Mouse (Mus musculus) embryonic facial prominence, embryonic 11.5 days (tissue): ENCODE data around the gene Mphosph9. TPM values are rescaled to one million over a fixed set of nuclear protein-coding genes. Genes with fewer than 3 reads are reported as not detected.

Source experiments
- ATAC-seq: fragments of 200-750 bp; cut with Nextera tagmentation; replicated peaks from 2 replicates; pipeline ENCODE4 v1.8.0; 2017; ENCODE audit warnings: low read depth; ENCODE audit not compliant: insufficient number of reproducible peaks, low FRiP score, low TSS enrichment
- DNase-seq: peaks from one replicate; pipeline ENCODE4 v3.0.0-alpha.2; 2015; ENCODE audit warnings: low spot score
- H3K27ac ChIP-seq: fragments of 300-500 bp; sonication (generic); replicated peaks from 2 replicates; pipeline ENCODE4 v1.5.1; 2014; ENCODE audit warnings: mild to moderate bottlenecking, low read depth, low read length, control low read depth
- H3K27me3 ChIP-seq: fragments of 300-500 bp; sonication (generic); 2 replicates; pipeline ENCODE4 v1.6.1; 2014; ENCODE audit warnings: mild to moderate bottlenecking, low read length, moderate library complexity, mixed read lengths; ENCODE audit not compliant: control insufficient read depth, insufficient read depth
- H3K36me3 ChIP-seq: fragments of 300-500 bp; sonication (generic); replicated peaks from 2 replicates; pipeline ENCODE4 v1.6.1; 2014; ENCODE audit warnings: low read depth, mild to moderate bottlenecking, low read length, moderate library complexity, mixed read lengths; ENCODE audit not compliant: control insufficient read depth, insufficient read depth
- H3K4me1 ChIP-seq: fragments of 300-500 bp; sonication (generic); 2 replicates; pipeline ENCODE4 v1.6.1; 2014; ENCODE audit warnings: low read length, mixed read lengths; ENCODE audit not compliant: control insufficient read depth, insufficient read depth
- H3K4me2 ChIP-seq: fragments of 300-500 bp; sonication (generic); 2 replicates; pipeline ENCODE4 v1.6.1; 2014; ENCODE audit warnings: low read depth, mild to moderate bottlenecking, control low read depth, low read length, moderate library complexity
- H3K4me3 ChIP-seq: fragments of 300-500 bp; sonication (generic); 2 replicates; pipeline ENCODE4 v1.5.1; 2014; ENCODE audit warnings: low read depth, low read length, control low read depth
- H3K9ac ChIP-seq: fragments of 300-500 bp; sonication (generic); replicated peaks from 2 replicates; pipeline ENCODE4 v1.6.1; 2014; ENCODE audit warnings: mild to moderate bottlenecking, control low read depth, low read length
- H3K9me3 ChIP-seq: fragments of 300-500 bp; sonication (generic); replicated peaks from 2 replicates; pipeline ENCODE4 v1.6.1; 2016; ENCODE audit warnings: mild to moderate bottlenecking, low read length, inconsistent platforms, mixed read lengths; ENCODE audit not compliant: control insufficient read depth
- WGBS: fragments of 180-500 bp; shearing (Covaris S2); extraction: QIAGEN DNeasy Blood & Tissue Kit; methylation state at CpG from one replicate; pipeline ENCODE4 v1.1.7; 2014; 5-methylcytosine and 5-hydroxymethylcytosine counted together
- polyA plus RNA-seq: library from polyadenylated mRNA; unstranded; fragments of >200 nt; fragmentation: Nextera tagmentation; extraction: Ambion mirVana; gene quantifications from 2 replicates; pipeline ENCODE4 v1.2.1, GENCODE M21; 2014

Mphosph9 gene
- polyA plus RNA-seq, 1 experiment from 2014 or later: 17.4 TPM

DNA sequence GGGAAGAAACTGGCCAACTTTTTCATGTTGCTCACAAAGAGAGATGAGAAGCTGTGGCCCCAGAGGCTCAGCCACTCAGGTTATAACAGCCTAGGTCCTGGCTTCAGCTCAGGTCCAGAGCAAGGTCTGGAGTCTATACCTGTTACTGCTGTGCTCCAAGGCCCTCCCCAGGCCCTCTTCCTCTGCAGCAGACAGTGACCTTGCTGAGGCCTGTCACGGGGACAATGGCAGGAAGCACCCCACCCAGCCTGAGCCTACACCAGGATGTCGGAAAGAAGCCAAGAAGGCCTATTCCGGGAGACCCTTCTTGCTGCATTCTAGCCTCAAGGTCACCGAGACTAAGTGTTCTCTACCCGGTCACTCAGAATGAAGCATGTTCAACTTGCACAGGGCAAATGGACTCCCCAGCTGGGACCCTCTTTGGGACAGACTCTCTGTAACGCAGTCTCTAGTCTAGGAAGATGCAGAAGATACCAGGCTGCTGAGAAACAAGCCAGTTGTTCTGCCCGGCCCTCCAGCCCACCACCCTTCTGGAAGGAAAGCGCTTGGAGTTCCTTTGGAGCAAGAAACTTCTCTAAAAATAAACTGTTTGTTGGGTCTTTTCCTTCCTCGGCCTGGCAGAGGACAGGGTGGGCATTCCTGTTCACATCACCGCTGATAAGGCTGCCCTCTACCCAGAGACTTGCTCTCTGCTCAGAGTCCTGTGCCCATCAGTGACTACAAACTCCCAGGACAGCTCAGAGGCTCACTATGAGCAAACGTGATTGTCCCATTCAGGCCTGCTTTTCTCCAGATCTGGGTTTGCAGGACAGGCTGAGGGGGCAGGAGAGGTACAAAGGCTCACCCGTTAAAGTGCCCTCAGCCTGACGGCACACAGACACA is 113.9 kb downstream of the Mphosph9 start:
- ATAC-seq: no peak

GRCm38 (mm10) chr5:124211669-124212068 is 116.1 kb downstream of the Mphosph9 start:
- Histone ChIP-seq H3K9ac (no peak overlapping the region), H3K27ac (no peak overlapping the region), H3K4me3 (no peak overlapping the region), H3K36me3 (no peaks in the 10 kb centered on the region), H3K9me3 (no peaks in the 10 kb centered on the region), H3K4me1 (peaks cover 2% of the 10 kb centered on the region; the same call in 1 of the 2 replicates), H3K27me3 (no peaks in the 10 kb centered on the region), H3K4me2 (no peak overlapping the region)
- DNase-seq (no peak), ATAC-seq (no peak)
- WGBS: 90% methylated on average over 2 of the region's 2 CpGs

More for the DNA sequence above, 113.9 kb downstream of the Mphosph9 start:
- Histone ChIP-seq H3K4me1 (no peaks in the 10 kb centered on the region), H3K36me3 (no peaks in the 10 kb centered on the region), H3K4me3 (no peak overlapping the region), H3K4me2 (no peak overlapping the region), H3K9me3 (no peaks in the 10 kb centered on the region), H3K27me3 (no peaks in the 10 kb centered on the region), H3K27ac (peak overlapping the region; percentile 28; the same call in 1 of the 2 replicates), H3K9ac (no peak overlapping the region)
- WGBS: 79% methylated on average over 13 of the region's 13 CpGs
- DNase-seq: no peak

DNA sequence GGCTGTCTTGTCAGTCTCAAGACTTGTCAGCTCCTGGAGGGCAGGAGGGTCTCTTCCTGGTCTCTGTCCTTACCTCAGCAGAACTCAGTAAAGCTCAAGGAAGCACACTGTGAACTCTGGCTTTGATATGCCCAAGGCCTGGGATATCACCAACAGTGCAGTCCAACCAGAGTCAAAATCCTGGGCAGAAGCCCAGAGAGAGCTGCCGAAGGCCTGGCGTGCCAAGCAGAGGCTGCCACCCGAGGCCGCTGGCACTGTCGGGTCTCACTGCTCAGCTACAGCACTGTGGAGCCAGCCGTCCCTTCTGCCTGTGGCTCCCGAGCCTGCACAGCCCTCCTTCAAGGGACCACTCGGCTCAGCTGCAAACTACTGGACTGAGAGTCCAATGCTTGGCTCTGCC is 116.5 kb downstream of the Mphosph9 start:
- no peak for ATAC-seq
- no peaks in the 10 kb centered on the region for H3K9me3 ChIP-seq
- no peak overlapping the region for H3K9ac ChIP-seq
- no peaks in the 10 kb centered on the region for H3K36me3 ChIP-seq
- H3K4me2 ChIP-seq: no peak overlapping the region
- DNase-seq: no peak
- H3K4me1 ChIP-seq: peaks cover 5% of the 10 kb centered on the region
- H3K27ac ChIP-seq: no peak overlapping the region
- no peaks in the 10 kb centered on the region for H3K27me3 ChIP-seq
- 86% methylated on average over 8 of the region's 8 CpGs for WGBS
- H3K4me3 ChIP-seq: no peak overlapping the region

DNA sequence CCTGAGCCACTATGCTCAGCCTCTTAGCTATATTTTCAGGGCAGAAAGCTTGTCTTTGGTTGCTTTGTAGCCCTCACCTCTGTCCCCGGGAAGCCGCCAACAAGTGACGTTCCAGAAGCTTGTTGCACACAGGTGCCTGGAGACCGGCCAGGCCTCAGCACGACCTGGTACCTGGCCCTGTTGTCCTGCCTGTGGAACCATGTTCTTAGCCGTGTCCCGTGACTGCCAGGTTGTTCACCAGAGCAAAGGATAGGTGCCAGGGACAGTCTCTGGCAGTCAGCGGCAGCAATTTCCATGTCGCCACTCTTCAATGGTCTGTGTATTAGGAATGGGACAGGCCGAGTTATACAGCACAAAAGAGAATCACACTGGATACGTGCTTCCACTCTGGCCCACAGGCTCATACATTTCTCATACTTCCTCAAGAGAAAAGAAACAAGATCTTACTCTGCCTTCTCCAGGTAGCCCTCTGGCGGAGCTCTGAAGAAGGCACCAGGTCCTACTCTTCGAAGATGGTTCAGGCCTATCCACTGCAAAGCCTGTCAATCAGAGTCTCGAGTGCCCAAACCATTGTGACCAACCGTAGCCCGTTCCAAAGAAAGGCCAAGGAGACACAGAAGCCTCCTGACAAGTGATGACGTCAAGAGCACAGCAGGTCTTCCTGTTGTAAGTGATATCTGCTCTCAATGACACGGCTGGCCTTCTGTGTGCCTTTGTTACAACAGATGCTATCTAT is 117.3 kb downstream of the Mphosph9 start:
- Histone ChIP-seq H3K9ac (no peak overlapping the region), H3K9me3 (no peaks in the 10 kb centered on the region), H3K4me2 (no peak overlapping the region), H3K36me3 (no peaks in the 10 kb centered on the region), H3K4me3 (no peak overlapping the region), H3K27me3 (no peaks in the 10 kb centered on the region), H3K27ac (no peak overlapping the region), H3K4me1 (peaks cover 9% of the 10 kb centered on the region)
- DNase-seq: no peak
- ATAC-seq: no peak
- WGBS: 69% methylated on average over 18 of the region's 18 CpGs

- ATAC-seq (no peak), DNase-seq (no peak)
- Histone ChIP-seq H3K27me3 (no peaks in the 10 kb centered on the region), H3K27ac (no peak overlapping the region), H3K4me1 (peaks cover 9% of the 10 kb centered on the region), H3K4me3 (no peak overlapping the region), H3K4me2 (no peak overlapping the region), H3K36me3 (no peaks in the 10 kb centered on the region), H3K9me3 (no peaks in the 10 kb centered on the region), H3K9ac (no peak overlapping the region)
- WGBS: 56% methylated on average over 6 of the region's 6 CpGs
These were observed 117.9 kb downstream of the Mphosph9 start for GRCm38 (mm10) chr5:124209850-124210249.

- 83% methylated on average over 8 of the region's 8 CpGs for WGBS
- peaks cover 9% of the 10 kb centered on the region for H3K4me1 ChIP-seq
- no peak overlapping the region for H3K9ac ChIP-seq
- DNase-seq: no peak
- no peaks in the 10 kb centered on the region for H3K27me3 ChIP-seq
- H3K4me3 ChIP-seq: no peak overlapping the region
- H3K27ac ChIP-seq: no peak overlapping the region
- H3K9me3 ChIP-seq: no peaks in the 10 kb centered on the region
- no peak overlapping the region for H3K4me2 ChIP-seq
- no peak for ATAC-seq
- no peaks in the 10 kb centered on the region for H3K36me3 ChIP-seq
These were observed 119.7 kb downstream of the Mphosph9 start for GRCm38 (mm10) chr5:124208030-124208429.

GRCm38 (mm10) chr5:124206481-124207038 is 121.2 kb downstream of the Mphosph9 start:
- Histone ChIP-seq H3K4me2 (no peak overlapping the region), H3K4me1 (peaks cover 9% of the 10 kb centered on the region), H3K36me3 (no peaks in the 10 kb centered on the region), H3K27me3 (no peaks in the 10 kb centered on the region), H3K9me3 (no peaks in the 10 kb centered on the region), H3K9ac (no peak overlapping the region), H3K4me3 (no peak overlapping the region), H3K27ac (no peak overlapping the region)
- ATAC-seq (no peak), DNase-seq (peak; percentile 61)
- WGBS: 35% methylated on average over 13 of the region's 13 CpGs
